Comparison of ENCODE assay signal across 14 mouse cellular contexts in genomic region chr11:118008843-118009242, GRCm38 (mm10). TPM values are rescaled to one million over a fixed set of nuclear protein-coding genes. Genes with fewer than 3 reads are reported as not detected.
A peak's percentile ranks its signal among the peaks of the same experiment; 100 is the strongest.
DNase-seq lines count a peak whose midpoint lies in the region; ATAC-seq lines count a peak whose summit lies in the region.
"Had no signal": no experiment of that assay in that cellular context is flagged by ENCODE, and none has a peak within 500 bp of the region (broad histone marks: within the 10 kb centered on the region; RNA-seq: fewer than 3 reads in every experiment).

No protein-coding gene starts in this region.

- 91% methylated on average over 8 of the region's 8 CpGs for WGBS in forebrain, embryonic 12.5 days
- WGBS in forebrain, embryonic 14.5 days, result 87% methylated on average over 8 of the region's 8 CpGs
- WGBS in kidney, embryonic 15.5 days, result 80% methylated on average over 8 of the region's 8 CpGs
- 78% methylated on average over 8 of the region's 8 CpGs for whole genome bisulfite sequencing in kidney, embryonic 16.5 days
- 87% methylated on average over 8 of the region's 8 CpGs for WGBS in neural tube, embryonic 14.5 days
- 86% methylated on average over 8 of the region's 8 CpGs for WGBS in neural tube, embryonic 15.5 days

- H3K9me3 ChIP-seq in forebrain, embryonic 12.5 days, result no peaks in the 10 kb centered on the region
- H3K9me3 ChIP-seq in forebrain, embryonic 14.5 days (replicated peaks; ENCODE audit: control insufficient read depth, low read length), result no peaks in the 10 kb centered on the region
- no peaks in the 10 kb centered on the region for H3K9me3 ChIP-seq in kidney, embryonic 15.5 days (replicated peaks)
- H3K9me3 ChIP-seq in kidney, embryonic 16.5 days (ENCODE audit: low read length), result no peaks in the 10 kb centered on the region
- H3K9me3 ChIP-seq in neural tube, embryonic 14.5 days (ENCODE audit: control insufficient read depth, low read length), result no peaks in the 10 kb centered on the region
- H3K9me3 ChIP-seq in neural tube, embryonic 15.5 days (replicated peaks), result no peaks in the 10 kb centered on the region
- H3K9me3 ChIP-seq: stomach, embryonic 15.5 days had no signal

- H3K4me2 ChIP-seq in forebrain, embryonic 12.5 days, result no peak overlapping the region
- H3K4me2 ChIP-seq in forebrain, embryonic 14.5 days (ENCODE audit: low read length), result no peak overlapping the region
- H3K4me2 ChIP-seq in kidney, embryonic 15.5 days, result no peak overlapping the region
- H3K4me2 ChIP-seq in kidney, embryonic 16.5 days (replicated peaks; ENCODE audit: low read depth, low read length), result no peak overlapping the region
- H3K4me2 ChIP-seq in neural tube, embryonic 14.5 days (ENCODE audit: low read depth, low read length), result no peak overlapping the region
- no peak overlapping the region for H3K4me2 ChIP-seq in neural tube, embryonic 15.5 days
- H3K4me2 ChIP-seq: stomach, embryonic 15.5 days had no signal

- ATAC-seq in forebrain, embryonic 12.5 days (ENCODE audit: low FRiP score), result no peak
- no peak for ATAC-seq in forebrain, embryonic 14.5 days
- no peak for ATAC-seq in kidney, embryonic 15.5 days (replicated peaks; ENCODE audit: low FRiP score)
- ATAC-seq in kidney, embryonic 16.5 days (ENCODE audit: low FRiP score, low TSS enrichment), result no peak
- no peak for ATAC-seq in neural tube, embryonic 14.5 days (ENCODE audit: low read depth)
- ATAC-seq in neural tube, embryonic 15.5 days (ENCODE audit: low FRiP score), result no peak
- ATAC-seq: hindbrain, postnatal 0 days had no signal

- peaks cover 28% of the 10 kb centered on the region for H3K4me1 ChIP-seq in forebrain, embryonic 12.5 days
- no peaks in the 10 kb centered on the region for H3K4me1 ChIP-seq in forebrain, embryonic 14.5 days (ENCODE audit: control insufficient read depth, insufficient read depth, low read length)
- peaks cover 78% of the 10 kb centered on the region for H3K4me1 ChIP-seq in kidney, embryonic 15.5 days
- peaks cover 60% of the 10 kb centered on the region for H3K4me1 ChIP-seq in kidney, embryonic 16.5 days (ENCODE audit: insufficient read depth, low read length)
- peaks cover 14% of the 10 kb centered on the region; the same call in 1 of the 2 replicates for H3K4me1 ChIP-seq in neural tube, embryonic 14.5 days (ENCODE audit: control insufficient read depth, insufficient read depth, low read length)
- H3K4me1 ChIP-seq in neural tube, embryonic 15.5 days, result peaks cover 35% of the 10 kb centered on the region

- H3K9ac ChIP-seq in forebrain, embryonic 12.5 days, result peak overlapping the region; percentile 29; the same call in 1 of the 2 replicates
- H3K9ac ChIP-seq in forebrain, embryonic 14.5 days (ENCODE audit: low read length), result no peak overlapping the region
- H3K9ac ChIP-seq in kidney, embryonic 15.5 days, result no peak overlapping the region
- no peak overlapping the region for H3K9ac ChIP-seq in kidney, embryonic 16.5 days (replicated peaks; ENCODE audit: low read length)
- H3K9ac ChIP-seq in neural tube, embryonic 14.5 days (replicated peaks; ENCODE audit: low read depth, low read length), result 0 out of 2 replicates have a peak overlapping the region, but pooled peaks have one; percentile 32
- H3K9ac ChIP-seq in neural tube, embryonic 15.5 days (replicated peaks), result no peak overlapping the region

- no peak for DNase-seq in forebrain, embryonic 14.5 days (ENCODE audit: low spot score)
- no peak for DNase-seq in ovary, postnatal 14 days (ENCODE audit: low spot score)
- DNase-seq in adrenal gland, postnatal 4 days (ENCODE audit: low spot score in 2 of 2), result no peak
- DNase-seq: cerebellum, postnatal 25 days; kidney, postnatal 14 days; lung, postnatal 14 days; right cerebral cortex, postnatal 25 days had no signal

- H3K27me3 ChIP-seq in forebrain, embryonic 12.5 days, result no peaks in the 10 kb centered on the region
- no peaks in the 10 kb centered on the region for H3K27me3 ChIP-seq in forebrain, embryonic 14.5 days (replicated peaks; ENCODE audit: control insufficient read depth, insufficient read depth, low read length)
- no peaks in the 10 kb centered on the region for H3K27me3 ChIP-seq in kidney, embryonic 15.5 days
- no peaks in the 10 kb centered on the region for H3K27me3 ChIP-seq in kidney, embryonic 16.5 days (ENCODE audit: insufficient read depth, low read length)
- no peaks in the 10 kb centered on the region for H3K27me3 ChIP-seq in neural tube, embryonic 14.5 days (ENCODE audit: control insufficient read depth, insufficient read depth, low read length)
- no peaks in the 10 kb centered on the region for H3K27me3 ChIP-seq in neural tube, embryonic 15.5 days (replicated peaks)
- H3K27me3 ChIP-seq: stomach, embryonic 15.5 days had no signal

- no peak overlapping the region for H3K27ac ChIP-seq in forebrain, embryonic 12.5 days
- no peak overlapping the region for H3K27ac ChIP-seq in forebrain, embryonic 14.5 days (ENCODE audit: low read depth, low read length)
- peak overlapping the region; percentile 65; the same call in 1 of the 2 replicates for H3K27ac ChIP-seq in kidney, embryonic 15.5 days
- H3K27ac ChIP-seq in kidney, embryonic 16.5 days (ENCODE audit: low read length), result no peak overlapping the region
- H3K27ac ChIP-seq in neural tube, embryonic 14.5 days (ENCODE audit: low read depth, low read length), result no peak overlapping the region
- no peak overlapping the region for H3K27ac ChIP-seq in neural tube, embryonic 15.5 days (replicated peaks)

- peaks cover 30% of the 10 kb centered on the region for H3K36me3 ChIP-seq in forebrain, embryonic 12.5 days (replicated peaks)
- H3K36me3 ChIP-seq in forebrain, embryonic 14.5 days (ENCODE audit: control insufficient read depth, insufficient read depth, low read length), result peaks cover 36% of the 10 kb centered on the region
- peaks cover 30% of the 10 kb centered on the region for H3K36me3 ChIP-seq in kidney, embryonic 15.5 days
- H3K36me3 ChIP-seq in kidney, embryonic 16.5 days (ENCODE audit: insufficient read depth, low read length), result peaks cover 19% of the 10 kb centered on the region
- H3K36me3 ChIP-seq in neural tube, embryonic 14.5 days (ENCODE audit: control insufficient read depth, insufficient read depth, low read length), result peaks cover 31% of the 10 kb centered on the region
- H3K36me3 ChIP-seq in neural tube, embryonic 15.5 days, result peaks cover 30% of the 10 kb centered on the region

- no peak overlapping the region for H3K4me3 ChIP-seq in forebrain, embryonic 12.5 days (replicated peaks)
- no peak overlapping the region for H3K4me3 ChIP-seq in forebrain, embryonic 14.5 days (ENCODE audit: low read depth, low read length)
- no peak overlapping the region for H3K4me3 ChIP-seq in kidney, embryonic 15.5 days (replicated peaks)
- H3K4me3 ChIP-seq in kidney, embryonic 16.5 days (ENCODE audit: low read length), result no peak overlapping the region
- no peak overlapping the region for H3K4me3 ChIP-seq in neural tube, embryonic 14.5 days (ENCODE audit: low read depth, low read length)
- no peak overlapping the region for H3K4me3 ChIP-seq in neural tube, embryonic 15.5 days (replicated peaks)
- H3K4me3 ChIP-seq: stomach, embryonic 15.5 days had no signal

RNA-seq across cellular contexts. Expression of gene Pgs1, which starts 22.8 kb away (rescaled TPM):
- 45.3 and 45.9 TPM in 2 replicates for polyA plus RNA-seq in forebrain, embryonic 12.5 days (2016; fragmentation: Nextera tagmentation; extraction: Ambion mirVana)
- 43.1 and 49.2 TPM in 2 replicates for polyA plus RNA-seq in forebrain, embryonic 14.5 days (2014; fragmentation: Nextera tagmentation; extraction: Ambion mirVana)
- 34.1 and 38.9 TPM in 2 replicates for polyA plus RNA-seq in kidney, embryonic 15.5 days (2015; fragmentation: Nextera tagmentation; extraction: Ambion mirVana)
- 37.5 and 41.8 TPM in 2 replicates for polyA plus RNA-seq in kidney, embryonic 16.5 days (2015; fragmentation: Nextera tagmentation; extraction: Ambion mirVana)
- 49.9 and 52.6 TPM in 2 replicates for polyA plus RNA-seq in neural tube, embryonic 14.5 days (2014; fragmentation: Nextera tagmentation; extraction: Ambion mirVana)
- polyA plus RNA-seq in neural tube, embryonic 15.5 days (2015; fragmentation: Nextera tagmentation; extraction: Ambion mirVana), result 60.7 and 62.8 TPM in 2 replicates
- total RNA-seq in adrenal gland, postnatal 4 days (2021), result 10 to 100 TPM; 39.1 to 40.4 TPM

RNA-seq across cellular contexts. Expression of gene Socs3, which starts 39.0 kb away (rescaled TPM):
- 13.5 and 14.7 TPM in 2 replicates for polyA plus RNA-seq in forebrain, embryonic 12.5 days (2016; fragmentation: Nextera tagmentation; extraction: Ambion mirVana)
- polyA plus RNA-seq in forebrain, embryonic 14.5 days (2014; fragmentation: Nextera tagmentation; extraction: Ambion mirVana), result 8.1 and 8.7 TPM in 2 replicates
- polyA plus RNA-seq in kidney, embryonic 15.5 days (2015; fragmentation: Nextera tagmentation; extraction: Ambion mirVana), result 14.1 and 15.2 TPM in 2 replicates
- polyA plus RNA-seq in kidney, embryonic 16.5 days (2015; fragmentation: Nextera tagmentation; extraction: Ambion mirVana), result 14.6 and 15.9 TPM in 2 replicates
- polyA plus RNA-seq in neural tube, embryonic 14.5 days (2014; fragmentation: Nextera tagmentation; extraction: Ambion mirVana), result 2.2 and 5.1 TPM in 2 replicates
- 6.7 and 13.2 TPM in 2 replicates for polyA plus RNA-seq in neural tube, embryonic 15.5 days (2015; fragmentation: Nextera tagmentation; extraction: Ambion mirVana)
- total RNA-seq in adrenal gland, postnatal 4 days (2021), result 10 to 100 TPM; 11.8 to 12.7 TPM

Comparison
In these comparisons a context has a peak if more than half of its experiments do, and no peak if none do; other contexts are left out.
1. H3K9ac ChIP-seq: peak in forebrain, embryonic 12.5 days (single experiment) and neural tube, embryonic 14.5 days (single experiment); none in forebrain, embryonic 14.5 days (single experiment), kidney, embryonic 15.5 days (single experiment), kidney, embryonic 16.5 days (single experiment) and neural tube, embryonic 15.5 days (single experiment).